Mouse (Mus musculus): Measurements from ENCODE around the gene Selenbp2. TPM values are rescaled to one million over a fixed set of nuclear protein-coding genes. Genes with fewer than 3 reads are reported as not detected.

Selenbp2 gene
- 136 and 216 TPM in 2 replicates for polyA plus RNA-seq (2012; rRNA removed)

GRCm38 (mm10) chr3:94693329-94693825, at the start of gene Selenbp2:
TSS of gene Selenbp2 (plus strand) at chr3:94693556.

GRCm38 (mm10) chr3:94658740-94659095, 34.6 kb upstream of the Selenbp2 start, which contains the start of gene Tuft1:
TSS of gene Tuft1 (minus strand) at chr3:94658872.

Other genes with a start within 250 kb of the Selenbp2 start
- 0.13 TPM in 1 of 2 replicates, not detected in the other for gene Oaz3, start 249.6 kb upstream of the Selenbp2 start, polyA plus RNA-seq (2012; rRNA removed)
- 0.02 and 0.06 TPM in 2 replicates for gene Celf3, start 215.3 kb upstream of the Selenbp2 start, polyA plus RNA-seq (2012; rRNA removed)
- gene Riiad1, start 213.2 kb upstream of the Selenbp2 start, polyA plus RNA-seq (2012; rRNA removed): 0.05 and 0.10 TPM in 2 replicates
- 4.8 and 5.2 TPM in 2 replicates for gene Snx27, start 110.8 kb upstream of the Selenbp2 start, polyA plus RNA-seq (2012; rRNA removed)
- not detected in 2 replicates for gene Gm10972, start 50.4 kb upstream of the Selenbp2 start, polyA plus RNA-seq (2012; rRNA removed)
- 10.1 and 14.4 TPM in 2 replicates for gene Tuft1, start 34.7 kb upstream of the Selenbp2 start, polyA plus RNA-seq (2012; rRNA removed)
- gene Cgn, start 92.9 kb downstream of the Selenbp2 start, polyA plus RNA-seq (2012; rRNA removed): 9.0 and 10.7 TPM in 2 replicates
- gene Pogz, start 144.0 kb downstream of the Selenbp2 start, polyA plus RNA-seq (2012; rRNA removed): 4.6 and 6.7 TPM in 2 replicates
- gene Psmb4, start 193.4 kb downstream of the Selenbp2 start, polyA plus RNA-seq (2012; rRNA removed): 147 and 165 TPM in 2 replicates
- gene Selenbp1, start 239.5 kb downstream of the Selenbp2 start, polyA plus RNA-seq (2012; rRNA removed): 200 and 241 TPM in 2 replicates